Comparison of ENCODE assay signal across 8 mouse cellular contexts in genomic region chr1:36445508-36445907, GRCm38 (mm10). TPM values are rescaled to one million over a fixed set of nuclear protein-coding genes. Genes with fewer than 3 reads are reported as not detected.
DNase-seq lines count a peak whose midpoint lies in the region; ATAC-seq and TF ChIP-seq lines count a peak whose summit lies in the region.

No protein-coding gene starts in this region.

- H3K27ac ChIP-seq in heart, embryonic 11.5 days (ENCODE audit: low read depth, low read length), result 0 out of 2 replicates have a peak overlapping the region, but pooled peaks have one; percentile 23
- peak overlapping the region; percentile 68 for H3K27ac ChIP-seq in ES-Bruce4 (ENCODE audit: insufficient read depth, low read length)
- H3K27ac ChIP-seq in forebrain, embryonic 15.5 days (replicated peaks), result peak overlapping the region; percentile 67
- peak overlapping the region; percentile 73 for H3K27ac ChIP-seq in liver, postnatal 0 days (ENCODE audit: low read depth)

- peaks cover 6% of the 10 kb centered on the region; the same call in 1 of the 2 replicates for H3K36me3 ChIP-seq in heart, embryonic 11.5 days (ENCODE audit: control insufficient read depth, insufficient read depth, low read length)
- peaks cover 3% of the 10 kb centered on the region; the same call in 1 of the 2 replicates for H3K36me3 ChIP-seq in ES-Bruce4 (ENCODE audit: control insufficient read depth, insufficient read depth, low read length, poor library complexity, severe bottlenecking)
- H3K36me3 ChIP-seq in forebrain, embryonic 15.5 days, result 0 out of 2 replicates have a peak, but pooled peaks cover 3% of the 10 kb centered on the region
- peaks cover 6% of the 10 kb centered on the region for H3K36me3 ChIP-seq in liver, postnatal 0 days (replicated peaks; ENCODE audit: insufficient read depth, low read length)

- no peak for TF ChIP-seq POLR2A in ES-Bruce4 (IDR thresholded peaks at IDR 0.05; ENCODE audit: insufficient read depth, low read length)

- no peak overlapping the region for H3K4me2 ChIP-seq in heart, embryonic 11.5 days
- peak overlapping the region; percentile 63 for H3K4me2 ChIP-seq in forebrain, embryonic 15.5 days (replicated peaks)
- peak overlapping the region; percentile 96 for H3K4me2 ChIP-seq in liver, postnatal 0 days (ENCODE audit: low read depth, low read length)

- no peak for DNase-seq in heart, adult 8-10 months (ENCODE audit: low spot score)
- no peak for DNase-seq in liver, postnatal 0 days
- no peak for DNase-seq in c-Kit-positive CD71-positive TER-119-positive erythroid progenitor cells, embryonic 14.5 days (ENCODE audit: low spot score)
- no peak for DNase-seq in cerebellum, adult 11 months
- no peak for DNase-seq in cerebellum, adult 18-20 months

- H3K9me3 ChIP-seq in heart, embryonic 11.5 days (replicated peaks; ENCODE audit: control insufficient read depth, low read length), result no peaks in the 10 kb centered on the region
- H3K9me3 ChIP-seq in ES-Bruce4 (replicated peaks; ENCODE audit: control insufficient read depth, insufficient read depth, low read length, poor library complexity, severe bottlenecking), result no peaks in the 10 kb centered on the region
- no peaks in the 10 kb centered on the region for H3K9me3 ChIP-seq in forebrain, embryonic 15.5 days
- H3K9me3 ChIP-seq in liver, postnatal 0 days (ENCODE audit: low read length), result no peaks in the 10 kb centered on the region

- WGBS in heart, embryonic 11.5 days (ENCODE audit: insufficient replicate concordance), result 43% methylated on average over 8 of the region's 8 CpGs
- WGBS in forebrain, embryonic 15.5 days, result 43% methylated on average over 8 of the region's 8 CpGs
- WGBS in liver, postnatal 0 days (ENCODE audit: insufficient replicate concordance), result 45% methylated on average over 8 of the region's 8 CpGs

- TF ChIP-seq EP300 in ES-Bruce4 (IDR thresholded peaks at IDR 0.05; ENCODE audit: insufficient read depth, low read depth, low read length), result no peak
- TF ChIP-seq EP300 in liver, postnatal 0 days (IDR thresholded peaks at IDR 0.05; ENCODE audit: low read depth), result no peak

- 0 out of 2 replicates have a peak, but pooled peaks cover 4% of the 10 kb centered on the region for H3K4me1 ChIP-seq in heart, embryonic 11.5 days (ENCODE audit: control insufficient read depth, insufficient read depth, low read length)
- H3K4me1 ChIP-seq in ES-Bruce4 (ENCODE audit: control insufficient read depth, insufficient read depth, low read length), result no peaks in the 10 kb centered on the region
- H3K4me1 ChIP-seq in forebrain, embryonic 15.5 days, result peaks cover 12% of the 10 kb centered on the region
- peaks cover 14% of the 10 kb centered on the region for H3K4me1 ChIP-seq in liver, postnatal 0 days (ENCODE audit: insufficient read depth)

- TF ChIP-seq CTCF in ES-Bruce4 (IDR thresholded peaks at IDR 0.05; ENCODE audit: low read depth, low read length), result no peak
- no peak for TF ChIP-seq CTCF in liver, postnatal 0 days (IDR thresholded peaks at IDR 0.05; ENCODE audit: low read depth)

- H3K4me3 ChIP-seq in heart, embryonic 11.5 days (ENCODE audit: low read depth, low read length), result no peak overlapping the region
- no peak overlapping the region for H3K4me3 ChIP-seq in ES-Bruce4 (ENCODE audit: low read depth, low read length)
- H3K4me3 ChIP-seq in forebrain, embryonic 15.5 days, result peak overlapping the region; percentile 71
- peak overlapping the region; percentile 94 for H3K4me3 ChIP-seq in liver, postnatal 0 days (ENCODE audit: low read depth, low read length)

- H3K9ac ChIP-seq in heart, embryonic 11.5 days (ENCODE audit: low read depth, low read length), result no peak overlapping the region
- peak overlapping the region; percentile 19; the same call in 1 of the 2 replicates for H3K9ac ChIP-seq in ES-Bruce4 (ENCODE audit: low read depth, poor library complexity, severe bottlenecking)
- no peak overlapping the region; the same call in 1 of the 2 replicates for H3K9ac ChIP-seq in forebrain, embryonic 15.5 days (replicated peaks)
- no peak overlapping the region for H3K9ac ChIP-seq in liver, postnatal 0 days (replicated peaks)

- H3K27me3 ChIP-seq in heart, embryonic 11.5 days (ENCODE audit: control insufficient read depth, insufficient read depth, low read length), result no peaks in the 10 kb centered on the region
- no peaks in the 10 kb centered on the region for H3K27me3 ChIP-seq in ES-Bruce4 (ENCODE audit: control insufficient read depth, insufficient read depth, low read length, poor library complexity, severe bottlenecking)
- H3K27me3 ChIP-seq in forebrain, embryonic 15.5 days, result no peaks in the 10 kb centered on the region
- H3K27me3 ChIP-seq in liver, postnatal 0 days (ENCODE audit: insufficient read depth, low read length), result no peaks in the 10 kb centered on the region

- ATAC-seq in heart, embryonic 11.5 days (replicated peaks; ENCODE audit: insufficient number of reproducible peaks, low FRiP score, low TSS enrichment), result no peak
- peak; percentile 37 for ATAC-seq in forebrain, embryonic 15.5 days (replicated peaks)
- no peak for ATAC-seq in liver, postnatal 0 days

RNA-seq across cellular contexts. Expression of gene Lman2l, which starts 0.4 kb away (rescaled TPM):
- polyA plus RNA-seq in heart, embryonic 11.5 days (2014; fragmentation: Nextera tagmentation; extraction: Ambion mirVana), result 31.3 and 31.4 TPM in 2 replicates
- 10 to 100 TPM; 26.3 to 29.4 (median 27.8) TPM for total RNA-seq in heart, adult 8-10 months (2022)
- 26.9 and 27.4 TPM in 2 replicates for polyA plus RNA-seq in ES-Bruce4 (2011; ENCODE audit: insufficient read depth, insufficient read length, low read depth, missing spikeins)
- 66.3 and 68.4 TPM in 2 replicates for polyA plus RNA-seq in forebrain, embryonic 15.5 days (2015; fragmentation: Nextera tagmentation; extraction: Ambion mirVana)
- 9.0 and 9.9 TPM in 2 replicates for polyA plus RNA-seq in liver, postnatal 0 days (2015; fragmentation: Nextera tagmentation; extraction: Ambion mirVana)

RNA-seq across cellular contexts. Expression of gene Cnnm4, which starts 25.9 kb away (rescaled TPM):
- 6.6 and 6.9 TPM in 2 replicates for polyA plus RNA-seq in heart, embryonic 11.5 days (2014; fragmentation: Nextera tagmentation; extraction: Ambion mirVana)
- 1 to 10 TPM; 3.7 to 5.2 (median 4.7) TPM for total RNA-seq in heart, adult 8-10 months (2022)
- 4.7 and 5.4 TPM in 2 replicates for polyA plus RNA-seq in ES-Bruce4 (2011; ENCODE audit: insufficient read depth, insufficient read length, low read depth, missing spikeins)
- polyA plus RNA-seq in forebrain, embryonic 15.5 days (2015; fragmentation: Nextera tagmentation; extraction: Ambion mirVana), result 9.8 and 9.9 TPM in 2 replicates
- 2.1 and 2.2 TPM in 2 replicates for polyA plus RNA-seq in liver, postnatal 0 days (2015; fragmentation: Nextera tagmentation; extraction: Ambion mirVana)

Comparison
In these comparisons a context has a peak if more than half of its experiments do, and no peak if none do; other contexts are left out.
1. H3K27ac ChIP-seq: peak in every context shown above with its lines; median percentile 73 in liver, postnatal 0 days; 68 in ES-Bruce4; 67 in forebrain, embryonic 15.5 days; 23 in heart, embryonic 11.5 days.
2. H3K4me3 ChIP-seq: peak in forebrain, embryonic 15.5 days (single experiment) and liver, postnatal 0 days (single experiment); none in heart, embryonic 11.5 days (single experiment) and ES-Bruce4 (single experiment).